Mouse (Mus musculus) embryonic facial prominence, embryonic 12.5 days (tissue): ENCODE measurements around the gene Akt1. TPM values are rescaled to one million over a fixed set of nuclear protein-coding genes. Genes with fewer than 3 reads are reported as not detected.

ENCODE experiments used
- ATAC-seq: fragments of 200-750 bp; cut with Nextera tagmentation; 2 replicates; pipeline ENCODE4 v1.8.0; 2017; ENCODE audit not compliant: insufficient number of reproducible peaks, insufficient read depth, low FRiP score, low TSS enrichment
- H3K27ac ChIP-seq: fragments of 300-500 bp; sonication (generic); 2 replicates; pipeline ENCODE4 v1.5.1; 2016; ENCODE audit warnings: mild to moderate bottlenecking
- H3K27me3 ChIP-seq: fragments of 300-500 bp; sonication (generic); 2 replicates; pipeline ENCODE4 v1.6.1; 2016; ENCODE audit warnings: mild to moderate bottlenecking, moderate library complexity
- H3K36me3 ChIP-seq: fragments of 300-500 bp; sonication (generic); 2 replicates; pipeline ENCODE4 v1.6.1; 2016; ENCODE audit warnings: mild to moderate bottlenecking
- H3K4me1 ChIP-seq: fragments of 300-500 bp; sonication (generic); 2 replicates; pipeline ENCODE4 v1.6.1; 2016
- H3K4me2 ChIP-seq: fragments of 300-500 bp; sonication (generic); replicated peaks from 2 replicates; pipeline ENCODE4 v1.6.1; 2016; ENCODE audit warnings: mild to moderate bottlenecking, moderate library complexity
- H3K4me3 ChIP-seq: fragments of 300-500 bp; sonication (generic); 2 replicates; pipeline ENCODE4 v1.5.1; 2016; ENCODE audit warnings: mild to moderate bottlenecking
- H3K9ac ChIP-seq: fragments of 300-500 bp; sonication (generic); 2 replicates; pipeline ENCODE4 v1.6.1; 2016; ENCODE audit warnings: mild to moderate bottlenecking, moderate library complexity
- H3K9me3 ChIP-seq: fragments of 300-500 bp; sonication (generic); 2 replicates; pipeline ENCODE4 v1.6.1; 2016; ENCODE audit warnings: mild to moderate bottlenecking, moderate library complexity
- WGBS: fragments of 180-500 bp; shearing (Covaris S2); methylation state at CpG from one replicate; pipeline ENCODE4 v1.1.7; 2016; 5-methylcytosine and 5-hydroxymethylcytosine counted together
- polyA plus RNA-seq: library from polyadenylated mRNA; unstranded; fragments of >200 nt; fragmentation: Nextera tagmentation; extraction: Ambion mirVana; gene quantifications from 2 replicates; pipeline ENCODE4 v1.2.1, GENCODE M21; 2016

The Akt1 gene
- 98.8 and 153 TPM in 2 replicates for polyA plus RNA-seq

DNA sequence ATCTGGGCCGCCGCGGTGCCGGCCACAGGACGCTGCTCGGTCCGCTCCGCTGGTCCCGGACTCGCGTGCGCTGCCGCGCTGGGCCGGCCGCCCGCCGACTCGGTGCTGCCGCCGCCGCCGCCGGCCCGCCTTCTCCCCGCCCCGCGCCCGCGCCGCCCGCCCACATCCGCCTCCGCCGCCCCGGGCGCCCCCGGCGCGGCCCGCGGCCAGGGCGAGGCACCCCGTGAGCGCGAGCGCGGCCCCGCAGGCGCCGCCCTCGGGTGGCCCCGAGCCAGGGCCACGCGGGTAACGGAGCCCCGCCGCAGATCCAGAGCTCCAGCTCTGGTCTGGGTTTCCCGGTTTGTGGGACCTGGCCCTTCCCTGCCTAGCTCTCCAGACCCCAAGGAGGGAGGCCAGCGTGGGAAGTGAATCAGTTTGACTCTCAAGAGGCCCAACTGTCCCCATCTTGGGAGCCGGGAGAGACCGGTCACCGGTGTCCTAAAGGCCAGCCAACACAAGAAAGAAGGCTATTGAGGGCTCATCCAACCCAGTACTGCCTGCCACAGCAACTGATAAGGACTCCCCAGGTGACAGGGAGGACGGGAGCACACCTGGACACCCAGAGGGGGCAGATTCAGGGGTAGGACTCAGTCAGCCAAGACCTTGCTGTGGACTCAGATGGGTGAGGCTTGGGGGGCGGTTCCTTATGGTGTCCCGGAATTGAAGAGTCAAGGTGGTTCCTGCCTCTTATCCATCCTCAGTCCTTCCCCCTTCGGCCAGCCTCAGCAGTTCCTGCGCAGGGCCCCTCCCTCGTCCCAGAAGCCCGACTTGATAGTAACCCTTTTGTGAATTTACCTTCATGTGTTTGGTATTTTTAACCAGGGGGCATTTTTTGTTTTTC is at the start of gene Akt1:
Akt1 (minus strand) TSS at position 753 of the 880 bp plus-strand sequence.
- Histone ChIP-seq H3K27me3 (peaks cover 24% of the 10 kb centered on the region), H3K4me1 (peaks cover 43% of the 10 kb centered on the region), H3K4me2 (peak within 1 kb of the TSS; percentile 83), H3K36me3 (peaks cover 21% of the 10 kb centered on the region), H3K4me3 (peak within 1 kb of the TSS; percentile 97), H3K27ac (peak within 1 kb of the TSS; percentile 95), H3K9ac (peak within 1 kb of the TSS; percentile 100), H3K9me3 (no peaks in the 10 kb centered on the region)
- no peak for ATAC-seq
- WGBS, result under 1% methylated on average over 33 of the region's 70 CpGs

- H3K36me3 ChIP-seq, result 0 out of 2 replicates have a peak, but pooled peaks cover 12% of the 10 kb centered on the region
- H3K9ac ChIP-seq, result no peak overlapping the region
- ATAC-seq, result no peak
- H3K4me1 ChIP-seq, result peaks cover 18% of the 10 kb centered on the region
- H3K4me3 ChIP-seq, result 0 out of 2 replicates have a peak overlapping the region, but pooled peaks have one; percentile 1
- H3K4me2 ChIP-seq, result no peak overlapping the region
- H3K27me3 ChIP-seq, result peaks cover 39% of the 10 kb centered on the region
- no peak overlapping the region for H3K27ac ChIP-seq
- 76% methylated on average over 11 of the region's 11 CpGs for WGBS
- no peaks in the 10 kb centered on the region for H3K9me3 ChIP-seq
Measured at GRCm38 (mm10) chr12:112724077-112724805, 49.6 kb upstream of the Akt1 start.

GRCm38 (mm10) chr12:112723445-112723844 is 48.8 kb upstream of the Akt1 start:
- Histone ChIP-seq H3K27me3 (peaks cover 39% of the 10 kb centered on the region), H3K4me1 (peaks cover 18% of the 10 kb centered on the region), H3K9me3 (no peaks in the 10 kb centered on the region), H3K4me2 (peak overlapping the region; percentile 96), H3K9ac (peak overlapping the region; percentile 83; the same call in 1 of the 2 replicates), H3K36me3 (0 out of 2 replicates have a peak, but pooled peaks cover 12% of the 10 kb centered on the region), H3K4me3 (peak overlapping the region; percentile 72; the same call in 1 of the 2 replicates), H3K27ac (no peak overlapping the region)
- WGBS, result 91% methylated on average over 6 of the region's 6 CpGs
- no peak for ATAC-seq

DNA sequence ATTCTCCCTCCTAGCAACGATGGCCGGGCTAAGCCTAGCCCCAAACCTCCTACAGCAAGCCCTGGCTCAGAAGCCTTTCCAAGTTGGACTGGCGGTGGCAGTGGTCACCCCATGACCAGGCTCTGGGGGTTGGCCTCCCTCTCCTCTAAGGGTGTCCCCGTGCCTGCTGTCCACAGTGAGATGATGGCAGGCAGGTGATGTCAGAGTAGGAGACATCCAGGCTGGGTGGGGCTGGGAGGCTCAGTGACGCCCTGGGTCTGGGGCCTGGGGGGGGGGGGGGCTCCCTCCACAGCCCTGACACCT is 48.3 kb upstream of the Akt1 start:
- H3K36me3 ChIP-seq, result 0 out of 2 replicates have a peak, but pooled peaks cover 12% of the 10 kb centered on the region
- H3K4me2 ChIP-seq, result peak overlapping the region; percentile 96
- peaks cover 18% of the 10 kb centered on the region for H3K4me1 ChIP-seq
- peak overlapping the region; percentile 72 for H3K4me3 ChIP-seq
- no peaks in the 10 kb centered on the region for H3K9me3 ChIP-seq
- no peak for ATAC-seq
- H3K27me3 ChIP-seq, result peaks cover 39% of the 10 kb centered on the region
- 9% methylated on average over 5 of the region's 5 CpGs for WGBS
- H3K9ac ChIP-seq, result peak overlapping the region; percentile 83; the same call in 1 of the 2 replicates
- no peak overlapping the region for H3K27ac ChIP-seq

GRCm38 (mm10) chr12:112722240-112723027 is 47.8 kb upstream of the Akt1 start:
- Histone ChIP-seq H3K4me3 (peak overlapping the region; percentile 72), H3K9me3 (no peaks in the 10 kb centered on the region), H3K27ac (peak overlapping the region; percentile 64; the same call in 1 of the 2 replicates), H3K9ac (peak overlapping the region; percentile 83), H3K36me3 (0 out of 2 replicates have a peak, but pooled peaks cover 11% of the 10 kb centered on the region), H3K27me3 (peaks cover 39% of the 10 kb centered on the region), H3K4me2 (peak overlapping the region; percentile 96), H3K4me1 (peaks cover 18% of the 10 kb centered on the region)
- WGBS, result 1% methylated on average over 56 of the region's 75 CpGs
- ATAC-seq, result peak; percentile 31

- H3K27ac ChIP-seq, result peak overlapping the region; percentile 64
- H3K27me3 ChIP-seq, result peaks cover 39% of the 10 kb centered on the region
- H3K36me3 ChIP-seq, result 0 out of 2 replicates have a peak, but pooled peaks cover 5% of the 10 kb centered on the region
- peaks cover 18% of the 10 kb centered on the region for H3K4me1 ChIP-seq
- peak overlapping the region; percentile 96 for H3K4me2 ChIP-seq
- ATAC-seq, result peak; percentile 19
- 1% methylated on average over 45 of the region's 69 CpGs for WGBS
- no peaks in the 10 kb centered on the region for H3K9me3 ChIP-seq
- peak overlapping the region; percentile 72 for H3K4me3 ChIP-seq
- H3K9ac ChIP-seq, result peak overlapping the region; percentile 83
Measured at GRCm38 (mm10) chr12:112721424-112722239, 46.9 kb upstream of the Akt1 start.

- WGBS, result 32% methylated on average over 12 of the region's 12 CpGs
- Histone ChIP-seq H3K36me3 (0 out of 2 replicates have a peak, but pooled peaks cover 5% of the 10 kb centered on the region), H3K4me1 (peaks cover 18% of the 10 kb centered on the region), H3K4me3 (peak overlapping the region; percentile 72), H3K4me2 (peak overlapping the region; percentile 96), H3K9ac (no peak overlapping the region), H3K27me3 (peaks cover 39% of the 10 kb centered on the region), H3K9me3 (no peaks in the 10 kb centered on the region), H3K27ac (peak overlapping the region; percentile 64)
- no peak for ATAC-seq
Measured at GRCm38 (mm10) chr12:112720890-112721423, 46.3 kb upstream of the Akt1 start.

DNA sequence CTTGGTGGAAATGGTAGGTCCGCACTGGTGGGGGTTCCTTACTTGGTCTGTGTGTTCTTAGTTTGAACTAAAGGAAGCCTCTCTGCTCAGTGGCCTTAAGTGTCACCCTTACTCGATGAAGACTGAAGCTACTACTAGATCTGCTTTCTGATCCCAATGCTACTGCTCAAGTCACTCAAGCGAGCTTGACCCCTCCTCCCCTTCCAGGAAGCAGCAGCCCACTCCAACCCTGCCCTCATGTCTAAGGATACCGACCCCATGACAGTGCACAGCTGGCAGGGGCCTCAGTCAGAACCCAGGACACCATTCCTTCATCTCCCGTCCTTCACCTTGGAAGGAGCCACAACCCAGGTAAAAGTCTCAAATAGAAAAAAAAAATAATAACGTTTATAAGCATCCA is 45.5 kb upstream of the Akt1 start, which contains the start of gene Cep170b:
Cep170b (plus strand) TSS at position 240 of the 400 bp plus-strand sequence.
- Histone ChIP-seq H3K4me1 (peaks cover 18% of the 10 kb centered on the region), H3K9ac (no peak within 1 kb of the TSS), H3K27me3 (peaks cover 34% of the 10 kb centered on the region), H3K4me2 (peak within 1 kb of the TSS; percentile 96), H3K36me3 (0 out of 2 replicates have a peak, but pooled peaks cover 5% of the 10 kb centered on the region), H3K9me3 (no peaks in the 10 kb centered on the region), H3K4me3 (peak within 1 kb of the TSS; percentile 72), H3K27ac (peak within 1 kb of the TSS; percentile 64)
- ATAC-seq, result no peak
- 63% methylated on average over 6 of the region's 6 CpGs for WGBS

DNA sequence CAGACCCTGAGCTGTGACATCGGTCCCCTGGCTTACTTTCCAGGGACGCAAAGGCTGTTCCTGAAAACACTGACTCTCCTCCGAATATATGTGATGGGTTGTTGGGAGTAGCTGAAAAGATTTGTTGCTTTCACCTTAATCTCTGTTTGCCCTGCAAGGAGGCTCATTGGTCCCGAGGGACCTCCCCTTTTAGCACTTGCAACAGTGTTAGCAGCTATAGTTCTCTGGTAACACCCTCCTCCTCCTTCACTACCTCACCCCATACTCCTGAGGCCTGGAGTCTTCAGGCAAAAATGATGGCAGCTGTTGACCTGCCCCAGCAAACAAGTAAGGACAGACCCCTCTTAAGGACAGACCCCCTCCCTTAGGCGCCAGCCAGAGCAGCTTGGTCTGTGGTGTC is 44.3 kb upstream of the Akt1 start:
- ATAC-seq, result no peak
- Histone ChIP-seq H3K27ac (no peak overlapping the region), H3K9ac (no peak overlapping the region), H3K36me3 (no peaks in the 10 kb centered on the region), H3K4me2 (no peak overlapping the region), H3K27me3 (peaks cover 33% of the 10 kb centered on the region), H3K4me3 (no peak overlapping the region), H3K4me1 (peaks cover 18% of the 10 kb centered on the region), H3K9me3 (no peaks in the 10 kb centered on the region)
- 62% methylated on average over 5 of the region's 5 CpGs for WGBS

DNA sequence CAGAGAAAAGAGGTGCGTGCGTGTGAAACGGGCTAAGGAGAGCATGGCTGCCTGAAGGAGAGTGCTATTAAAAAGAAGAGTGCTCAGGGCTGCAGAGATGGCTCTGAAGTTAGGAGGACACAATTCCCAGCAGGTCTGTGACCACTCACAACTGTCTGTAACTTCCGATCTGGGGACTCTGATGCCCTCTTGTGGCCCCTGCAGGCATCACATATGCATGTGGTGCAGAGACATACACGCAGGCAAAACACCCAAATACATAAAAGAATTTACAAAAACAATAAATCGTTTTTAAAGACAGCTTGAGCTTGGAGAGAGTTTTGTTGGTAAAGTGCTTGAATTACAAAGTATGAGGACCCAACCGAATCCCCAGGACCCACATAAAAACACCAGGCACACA is 42.5 kb upstream of the Akt1 start:
- 26% methylated on average over 7 of the region's 7 CpGs for WGBS
- ATAC-seq, result no peak
- H3K4me2 ChIP-seq, result no peak overlapping the region
- peaks cover 20% of the 10 kb centered on the region for H3K27me3 ChIP-seq
- no peaks in the 10 kb centered on the region for H3K9me3 ChIP-seq
- H3K4me1 ChIP-seq, result peaks cover 8% of the 10 kb centered on the region
- H3K36me3 ChIP-seq, result no peaks in the 10 kb centered on the region
- H3K4me3 ChIP-seq, result no peak overlapping the region
- H3K27ac ChIP-seq, result no peak overlapping the region
- no peak overlapping the region for H3K9ac ChIP-seq
